Mouse (Mus musculus) C2C12 (cell line): Measurements from ENCODE around the gene Rcor1. TPM values are rescaled to one million over a fixed set of nuclear protein-coding genes. Genes with fewer than 3 reads are reported as not detected.

Experiments
- H3K27me3 ChIP-seq: one replicate; pipeline ENCODE4 v1.6.1; 2011; ENCODE audit not compliant: control insufficient read depth, insufficient read depth, insufficient read length
- H3K36me3 ChIP-seq: one replicate; pipeline ENCODE4 v1.6.1; 2011; ENCODE audit not compliant: control insufficient read depth, insufficient read depth
- H3K4me3 ChIP-seq: one replicate; pipeline ENCODE4 v1.5.1; 2011; ENCODE audit warnings: mild to moderate bottlenecking, control low read depth; ENCODE audit not compliant: poor library complexity, insufficient read depth, severe bottlenecking
- H3K79me2 ChIP-seq: one replicate; pipeline ENCODE4 v1.6.1; 2011; ENCODE audit not compliant: control insufficient read depth, insufficient read depth
- H3K79me3 ChIP-seq: one replicate; pipeline ENCODE4 v1.6.1; 2011; ENCODE audit warnings: low read depth, control low read depth
- H3ac ChIP-seq: one replicate; pipeline ENCODE3; 2011; ENCODE audit warnings: low read depth; ENCODE audit not compliant: control insufficient read depth, insufficient read length
- CEBPB ChIP-seq: IDR thresholded peaks from one replicate; pipeline ENCODE4 v1.6.1; 2011; ENCODE audit warnings: low read depth, mild to moderate bottlenecking, control low read depth, moderate library complexity
- CTCF ChIP-seq: IDR thresholded peaks from one replicate; pipeline ENCODE4 v1.5.1; 2011; ENCODE audit not compliant: control insufficient read depth, insufficient read depth, insufficient read length
- FOSL1 ChIP-seq: IDR thresholded peaks from one replicate; pipeline ENCODE4 v1.8.0; 2011; ENCODE audit warnings: mild to moderate bottlenecking, low read length; ENCODE audit not compliant: poor library complexity, insufficient read depth, severe bottlenecking
- MAX ChIP-seq: IDR thresholded peaks from one replicate; pipeline ENCODE4 v1.6.1; 2011; ENCODE audit warnings: mild to moderate bottlenecking, control low read depth
- MYOD1 ChIP-seq: IDR thresholded peaks from one replicate; pipeline ENCODE4 v1.6.1; 2011; ENCODE audit warnings: low read depth; ENCODE audit not compliant: control insufficient read depth, insufficient read length
- MYOG ChIP-seq: IDR thresholded peaks from one replicate; pipeline ENCODE4 v1.6.1; 2011; ENCODE audit not compliant: control insufficient read depth, insufficient read length; ENCODE audit errors: extremely low read depth
- USF1 ChIP-seq: IDR thresholded peaks from one replicate; pipeline ENCODE4 v1.6.1; 2011; ENCODE audit warnings: low read depth, mild to moderate bottlenecking, control low read depth, moderate library complexity
- polyA plus RNA-seq: library from polyadenylated mRNA; unstranded; fragments of >200 nt; fragmentation: generic; extraction: Trizol; gene quantifications from one replicate; pipeline ENCODE4 v1.2.1, GENCODE M21; 2012; ENCODE audit warnings: missing spikeins

The Rcor1 gene
- polyA plus RNA-seq, 1 experiment = 7.7 TPM

- H3ac ChIP-seq = no peak overlapping the region
- no peaks in the 10 kb centered on the region for H3K79me2 ChIP-seq
- H3K27me3 ChIP-seq = no peaks in the 10 kb centered on the region
- TF ChIP-seq FOSL1 = no peak
- TF ChIP-seq MAX = no peak
- no peak for TF ChIP-seq CTCF
- no peak for TF ChIP-seq CEBPB
- no peak for TF ChIP-seq USF1
- no peak for TF ChIP-seq MYOG
- TF ChIP-seq MYOD1 = no peak
- no peaks in the 10 kb centered on the region for H3K79me3 ChIP-seq
- no peak overlapping the region for H3K4me3 ChIP-seq
- no peaks in the 10 kb centered on the region for H3K36me3 ChIP-seq
Observed at GRCm38 (mm10) chr12:111005803-111006202, 33.3 kb upstream of the Rcor1 start.

- Histone ChIP-seq H3K36me3 (no peaks in the 10 kb centered on the region), H3ac (no peak overlapping the region), H3K79me2 (no peaks in the 10 kb centered on the region), H3K79me3 (no peaks in the 10 kb centered on the region), H3K27me3 (no peaks in the 10 kb centered on the region), H3K4me3 (no peak overlapping the region)
- TF ChIP-seq MYOG (no peak), CTCF (no peak), USF1 (no peak), CEBPB (no peak), MAX (no peak), FOSL1 (no peak), MYOD1 (no peak)
Observed at GRCm38 (mm10) chr12:111006339-111006738, 32.8 kb upstream of the Rcor1 start.

DNA sequence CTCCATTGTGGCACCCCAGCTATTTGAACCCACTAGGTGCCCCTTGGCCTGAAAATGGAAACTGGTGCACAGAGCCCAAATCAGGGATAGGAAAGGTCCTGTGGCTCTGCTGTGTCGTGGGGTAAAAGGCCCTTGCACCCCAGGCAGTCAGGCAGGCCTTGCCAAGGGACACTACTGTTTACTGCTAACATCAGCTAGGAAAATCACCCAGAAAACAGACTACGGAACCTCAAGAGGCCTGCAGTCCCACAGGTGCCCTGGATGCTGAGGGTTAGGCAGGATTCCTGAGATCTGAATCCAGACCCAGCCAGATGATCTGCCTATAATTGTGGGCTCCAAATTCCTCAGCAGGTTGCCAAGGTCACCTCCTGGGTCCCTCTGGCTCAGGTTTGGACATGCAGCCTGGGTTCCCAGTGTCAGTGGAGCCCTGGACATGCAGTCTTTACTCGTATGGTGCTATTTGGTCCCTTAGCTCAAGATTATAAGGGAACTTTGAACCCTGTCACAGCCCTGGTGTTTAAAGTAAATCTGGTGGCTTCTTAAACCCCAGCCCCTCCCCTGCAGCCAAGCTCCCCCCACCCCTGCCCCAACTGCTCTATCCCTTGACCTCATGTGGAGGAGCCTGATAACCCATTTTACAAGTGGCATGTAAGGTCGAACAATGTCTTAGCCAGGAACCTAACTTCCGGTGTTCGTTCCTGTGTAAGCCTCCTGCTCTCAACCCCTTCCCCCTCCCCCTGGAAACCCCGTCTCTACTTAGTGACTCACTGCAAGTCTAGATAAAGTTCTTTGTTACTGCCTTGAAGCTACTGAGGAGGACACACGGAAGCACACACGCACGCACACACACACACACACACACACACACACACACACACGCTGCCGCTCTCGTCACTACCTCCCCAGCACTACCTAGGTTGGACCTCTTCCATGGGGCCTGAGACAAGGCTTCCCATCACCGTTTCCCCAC, 31.7 kb upstream of the Rcor1 start:
- H3ac ChIP-seq = no peak overlapping the region
- H3K79me2 ChIP-seq = no peaks in the 10 kb centered on the region
- no peaks in the 10 kb centered on the region for H3K27me3 ChIP-seq
- H3K36me3 ChIP-seq = no peaks in the 10 kb centered on the region
- no peak overlapping the region for H3K4me3 ChIP-seq
- H3K79me3 ChIP-seq = no peaks in the 10 kb centered on the region
- no peak for TF ChIP-seq MYOD1
- no peak for TF ChIP-seq CTCF
- TF ChIP-seq CEBPB = no peak
- TF ChIP-seq MAX = no peak
- TF ChIP-seq USF1 = no peak
- no peak for TF ChIP-seq MYOG
- no peak for TF ChIP-seq FOSL1

DNA sequence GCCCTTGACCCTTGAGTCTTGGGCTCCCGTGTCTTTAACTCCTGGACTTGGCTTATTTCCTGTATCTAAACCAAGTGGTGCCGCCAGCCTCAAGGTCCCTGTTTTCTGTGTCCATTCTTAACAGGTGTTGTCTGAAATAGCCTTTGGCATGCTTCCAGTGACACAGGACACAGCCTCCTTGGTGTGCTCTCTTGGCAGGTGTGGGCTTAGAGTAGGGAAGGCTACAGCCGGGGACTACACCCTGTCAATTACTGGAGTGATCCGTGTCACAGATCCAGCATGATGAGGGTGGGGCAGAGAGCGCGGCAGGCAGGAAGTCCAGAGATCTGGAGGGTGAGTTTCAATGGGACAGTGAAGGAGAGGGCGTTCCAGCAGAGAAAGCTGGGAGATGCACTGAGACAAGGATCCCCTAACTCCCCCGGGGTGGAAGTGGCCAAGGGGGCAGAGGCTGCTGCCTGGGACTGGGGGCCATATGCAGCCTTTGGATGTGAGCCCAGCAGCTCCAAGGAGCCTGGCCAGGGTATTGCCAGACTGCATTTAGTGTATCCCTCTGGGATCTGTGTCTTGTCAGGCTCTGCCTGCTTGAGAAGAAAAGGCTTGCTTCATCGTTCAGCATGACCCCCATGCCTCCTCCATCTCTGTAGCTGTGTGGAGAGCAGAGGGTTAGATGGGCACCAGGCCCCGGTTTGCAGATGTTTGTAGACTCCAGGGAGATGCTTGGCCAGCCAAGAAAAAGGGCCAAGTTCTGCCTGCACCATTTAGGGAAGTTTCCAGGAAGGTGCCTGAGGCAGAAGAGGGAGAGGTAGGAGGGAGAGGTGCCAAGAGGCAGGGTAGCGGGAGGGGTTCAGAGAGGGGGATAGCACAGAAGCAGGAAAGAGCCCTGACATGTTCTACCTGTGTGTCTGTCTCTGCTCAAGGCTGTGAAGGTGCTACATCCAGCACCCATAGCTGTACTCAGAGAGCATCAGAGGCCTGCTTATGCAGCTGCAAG, 30.4 kb upstream of the Rcor1 start:
- Histone ChIP-seq H3ac (no peak overlapping the region), H3K4me3 (no peak overlapping the region), H3K36me3 (no peaks in the 10 kb centered on the region), H3K79me2 (no peaks in the 10 kb centered on the region), H3K27me3 (no peaks in the 10 kb centered on the region), H3K79me3 (no peaks in the 10 kb centered on the region)
- no peak for TF ChIP-seq CTCF
- TF ChIP-seq CEBPB = no peak
- no peak for TF ChIP-seq FOSL1
- TF ChIP-seq USF1 = no peak
- TF ChIP-seq MYOD1 = no peak

DNA sequence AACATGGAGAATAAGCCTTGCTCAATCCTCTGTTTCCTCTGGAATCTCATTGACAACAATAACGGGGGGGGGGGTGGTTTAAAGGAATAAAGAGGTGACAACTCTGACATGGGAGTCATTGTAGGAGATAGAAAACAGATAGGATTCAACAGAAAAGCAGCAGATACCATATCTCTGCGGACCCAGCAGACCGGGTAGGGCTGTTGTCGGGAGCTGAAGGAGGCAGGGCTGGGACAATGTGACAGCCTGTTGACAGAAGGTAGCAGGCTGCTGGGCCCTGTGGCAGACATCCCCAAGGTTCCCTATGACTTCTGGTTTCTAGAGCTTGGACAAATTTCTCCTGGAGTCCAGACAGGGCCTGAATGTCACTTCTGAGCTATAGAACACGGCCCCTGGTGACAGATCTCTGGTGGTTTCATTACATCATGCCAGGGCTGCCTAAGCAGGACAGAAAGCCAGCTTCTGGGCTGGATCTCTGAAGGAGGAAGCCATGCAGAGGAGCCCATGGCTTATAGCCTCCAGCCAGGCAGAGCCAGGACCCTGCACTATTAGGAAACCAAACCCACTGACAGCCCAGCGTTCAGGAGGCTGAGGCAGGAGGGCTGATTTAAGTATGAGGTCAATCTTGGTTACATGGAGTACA, 29.4 kb upstream of the Rcor1 start:
- Histone ChIP-seq H3K79me2 (no peaks in the 10 kb centered on the region), H3K36me3 (no peaks in the 10 kb centered on the region), H3K79me3 (no peaks in the 10 kb centered on the region), H3ac (no peak overlapping the region), H3K27me3 (no peaks in the 10 kb centered on the region), H3K4me3 (no peak overlapping the region)
- TF ChIP-seq MYOD1 (no peak), MYOG (no peak)
